Mouse (Mus musculus) intestine, postnatal 0 days (tissue): ENCODE results near the gene R3hdml. TPM values are rescaled to one million over a fixed set of nuclear protein-coding genes. Genes with fewer than 3 reads are reported as not detected.
A peak's percentile ranks its signal among the peaks of the same experiment; 100 is the strongest.

Experiments
- ATAC-seq: fragments of 200-750 bp; cut with Nextera tagmentation; 2 replicates; pipeline ENCODE4 v1.8.0; 2017; ENCODE audit warnings: mild to moderate bottlenecking, moderate TSS enrichment, moderate library complexity
- H3K27ac ChIP-seq: fragments of 300-500 bp; sonication (generic); 2 replicates; pipeline ENCODE4 v1.5.1; 2014; ENCODE audit warnings: mild to moderate bottlenecking, low read depth, low read length, moderate library complexity
- H3K27me3 ChIP-seq: fragments of 300-500 bp; sonication (generic); replicated peaks from 2 replicates; pipeline ENCODE4 v1.6.1; 2014; ENCODE audit warnings: low read length, mixed read lengths; ENCODE audit not compliant: control insufficient read depth, insufficient read depth
- H3K36me3 ChIP-seq: fragments of 300-500 bp; sonication (generic); 2 replicates; pipeline ENCODE4 v1.6.1; 2014; ENCODE audit warnings: mild to moderate bottlenecking, moderate library complexity; ENCODE audit not compliant: control insufficient read depth, insufficient read depth
- H3K4me1 ChIP-seq: fragments of 300-500 bp; sonication (generic); replicated peaks from 2 replicates; pipeline ENCODE4 v1.6.1; 2014; ENCODE audit warnings: antibody characterized with exemption, low read length, mixed read lengths; ENCODE audit not compliant: control insufficient read depth, insufficient read depth
- H3K4me2 ChIP-seq: fragments of 300-500 bp; sonication (generic); replicated peaks from 2 replicates; pipeline ENCODE4 v1.6.1; 2014; ENCODE audit warnings: low read depth, mild to moderate bottlenecking, moderate library complexity
- H3K4me3 ChIP-seq: fragments of 300-500 bp; sonication (generic); 2 replicates; pipeline ENCODE4 v1.5.1; 2014; ENCODE audit warnings: low read depth, low read length
- H3K9ac ChIP-seq: fragments of 300-500 bp; sonication (generic); 2 replicates; pipeline ENCODE4 v1.6.1; 2014; ENCODE audit warnings: mild to moderate bottlenecking, low read depth, low read length
- H3K9me3 ChIP-seq: fragments of 300-500 bp; sonication (generic); 2 replicates; pipeline ENCODE4 v1.6.1; 2016; ENCODE audit warnings: mixed run types; ENCODE audit not compliant: control insufficient read depth
- CTCF ChIP-seq: sonication (generic); IDR thresholded peaks from 2 replicates; pipeline ENCODE4 v1.5.1; 2016; ENCODE audit warnings: low read depth, mild to moderate bottlenecking, control low read depth, antibody characterized with exemption, moderate library complexity
- WGBS: fragments of 180-500 bp; shearing (Covaris S2); extraction: QIAGEN DNeasy Blood & Tissue Kit; methylation state at CpG from one replicate; pipeline ENCODE4 v1.1.7; 2014; 5-methylcytosine and 5-hydroxymethylcytosine counted together
- polyA plus RNA-seq: library from polyadenylated mRNA; unstranded; fragments of >200 nt; fragmentation: Nextera tagmentation; extraction: Ambion mirVana; gene quantifications from 2 replicates; pipeline ENCODE4 v1.2.1, GENCODE M21; 2015

The R3hdml gene
- polyA plus RNA-seq, 1 experiment from 2014 or later, result 0.46 TPM

DNA sequence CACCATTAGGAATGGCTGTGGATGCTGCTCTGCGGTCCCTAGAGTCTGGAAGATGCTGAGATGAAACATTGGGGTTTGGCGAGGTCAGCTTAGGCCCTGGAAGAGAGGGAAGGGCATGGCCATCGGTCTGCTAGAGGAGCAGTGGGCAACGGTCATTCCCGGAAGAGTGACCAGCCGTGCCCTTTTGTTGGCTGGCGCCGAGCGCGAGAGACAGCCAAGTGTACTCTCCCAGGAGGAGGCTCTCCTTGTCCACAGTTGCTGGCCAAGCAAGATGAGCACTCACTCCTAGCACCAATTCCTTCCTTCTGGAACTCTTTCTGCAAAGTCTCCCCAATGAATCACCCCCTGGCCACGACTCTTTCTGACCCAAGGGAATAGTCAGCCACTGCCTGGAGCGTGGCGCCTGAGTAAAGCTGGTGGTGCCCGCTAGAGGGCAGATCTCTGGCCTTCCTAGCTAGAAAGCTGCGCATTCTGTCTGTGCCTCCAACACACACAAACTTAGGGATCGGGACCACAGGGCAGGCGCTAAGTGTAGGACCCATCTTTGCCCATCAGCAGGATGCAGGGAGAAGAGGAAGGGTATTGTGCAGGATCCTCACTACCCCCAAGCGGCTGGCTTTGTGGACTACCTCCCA is 11.8 kb upstream of the R3hdml start:
- no peak for ATAC-seq
- no peaks in the 10 kb centered on the region for H3K9me3 ChIP-seq
- H3K4me3 ChIP-seq, result no peak overlapping the region
- H3K4me1 ChIP-seq, result peaks cover 4% of the 10 kb centered on the region
- no peaks in the 10 kb centered on the region for H3K27me3 ChIP-seq
- no peak overlapping the region for H3K4me2 ChIP-seq
- peak; percentile 69 for TF ChIP-seq CTCF
- H3K27ac ChIP-seq, result no peak overlapping the region
- WGBS, result 63% methylated on average over 18 of the region's 18 CpGs
- H3K9ac ChIP-seq, result no peak overlapping the region
- no peaks in the 10 kb centered on the region for H3K36me3 ChIP-seq

DNA sequence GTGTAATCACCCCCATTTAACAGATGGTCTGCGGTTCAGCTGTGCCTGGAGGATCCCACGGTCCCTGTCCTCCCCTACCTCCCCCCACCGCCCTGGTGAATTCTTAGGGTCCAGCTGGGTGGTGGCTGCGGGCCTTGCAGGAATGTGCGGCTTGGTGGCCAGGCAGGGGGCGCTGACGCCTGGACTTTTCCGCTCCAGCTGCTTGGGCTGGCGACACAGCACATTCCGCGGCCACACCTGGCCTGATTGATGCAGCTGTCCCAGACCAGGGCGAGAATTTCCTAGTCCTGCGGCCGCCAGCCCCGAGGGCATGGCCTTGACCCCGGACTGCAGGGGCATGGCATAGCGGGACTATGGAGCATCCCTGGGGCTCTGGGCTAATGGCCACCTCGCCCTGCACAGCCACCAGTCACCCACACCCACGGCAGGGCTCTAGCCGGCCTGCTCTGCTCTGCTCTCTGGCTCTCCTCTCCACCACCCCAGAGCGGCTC is 10.5 kb upstream of the R3hdml start:
- Histone ChIP-seq H3K27me3 (no peaks in the 10 kb centered on the region), H3K4me1 (peaks cover 4% of the 10 kb centered on the region), H3K4me3 (0 out of 2 replicates have a peak overlapping the region, but pooled peaks have one; percentile 7), H3K4me2 (peak overlapping the region; percentile 52), H3K9me3 (no peaks in the 10 kb centered on the region), H3K27ac (no peak overlapping the region), H3K36me3 (no peaks in the 10 kb centered on the region), H3K9ac (no peak overlapping the region)
- 2% methylated on average over 21 of the region's 21 CpGs for whole genome bisulfite sequencing
- peak; percentile 55 for ATAC-seq
- peak; percentile 66 for TF ChIP-seq CTCF

DNA sequence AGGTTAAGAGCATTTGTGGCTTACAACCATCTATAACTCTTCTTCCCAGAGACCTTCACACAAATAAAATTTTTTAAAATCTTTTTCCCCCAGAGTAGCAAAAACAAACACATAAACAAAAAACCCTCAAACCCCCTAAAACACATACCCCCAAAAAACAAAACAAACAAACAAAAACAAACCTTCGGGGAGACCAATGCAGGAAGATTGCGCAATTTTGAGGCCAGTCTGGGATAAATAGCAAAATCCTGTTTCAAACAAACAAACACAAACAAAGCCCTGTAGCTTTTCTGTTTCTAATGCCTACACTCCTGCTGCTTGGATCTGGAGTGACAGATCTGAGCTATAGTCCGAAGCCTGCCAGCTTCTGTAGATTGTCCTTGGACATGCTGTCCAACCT is 4.8 kb upstream of the R3hdml start:
- Histone ChIP-seq H3K9ac (no peak overlapping the region), H3K36me3 (no peaks in the 10 kb centered on the region), H3K4me2 (no peak overlapping the region), H3K9me3 (no peaks in the 10 kb centered on the region), H3K27ac (no peak overlapping the region), H3K27me3 (no peaks in the 10 kb centered on the region), H3K4me3 (no peak overlapping the region), H3K4me1 (no peaks in the 10 kb centered on the region)
- 79% methylated on average over 3 of the region's 3 CpGs for WGBS
- ATAC-seq, result no peak
- no peak for TF ChIP-seq CTCF

DNA sequence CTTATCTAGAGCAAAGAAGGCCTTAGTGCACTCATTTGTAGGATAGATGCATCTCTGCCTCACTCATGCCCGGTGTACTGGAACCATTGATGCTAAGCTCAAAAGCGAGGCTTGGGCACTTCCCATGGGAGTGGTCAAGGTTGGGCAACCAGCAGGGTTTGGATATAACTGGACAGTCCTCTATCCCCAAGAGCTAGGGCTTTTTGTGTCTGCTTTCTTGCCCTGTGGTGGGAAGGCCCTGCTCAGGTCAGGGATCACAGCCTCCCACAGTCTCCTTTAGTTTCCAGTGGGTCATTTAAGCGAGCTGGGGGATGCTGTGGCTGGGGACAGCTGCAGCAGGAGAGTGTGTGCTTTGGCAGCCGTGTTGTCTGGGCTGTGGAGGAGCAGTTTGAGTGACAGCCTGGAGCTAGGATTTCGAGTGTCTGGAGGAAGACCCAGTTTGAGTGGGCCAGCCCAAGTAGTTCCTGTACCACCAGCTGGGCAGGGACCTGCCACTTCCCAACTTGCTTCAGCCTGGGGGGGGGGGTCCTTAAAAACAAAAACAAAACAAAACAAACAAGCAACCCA is 2.3 kb upstream of the R3hdml start:
- WGBS, result 69% methylated on average over 5 of the region's 5 CpGs
- TF ChIP-seq CTCF, result no peak
- H3K4me3 ChIP-seq, result no peak overlapping the region
- no peak overlapping the region for H3K27ac ChIP-seq
- H3K9ac ChIP-seq, result no peak overlapping the region
- H3K4me2 ChIP-seq, result no peak overlapping the region
- no peak for ATAC-seq
- no peaks in the 10 kb centered on the region for H3K27me3 ChIP-seq
- no peaks in the 10 kb centered on the region for H3K9me3 ChIP-seq
- H3K36me3 ChIP-seq, result no peaks in the 10 kb centered on the region
- no peaks in the 10 kb centered on the region for H3K4me1 ChIP-seq

DNA sequence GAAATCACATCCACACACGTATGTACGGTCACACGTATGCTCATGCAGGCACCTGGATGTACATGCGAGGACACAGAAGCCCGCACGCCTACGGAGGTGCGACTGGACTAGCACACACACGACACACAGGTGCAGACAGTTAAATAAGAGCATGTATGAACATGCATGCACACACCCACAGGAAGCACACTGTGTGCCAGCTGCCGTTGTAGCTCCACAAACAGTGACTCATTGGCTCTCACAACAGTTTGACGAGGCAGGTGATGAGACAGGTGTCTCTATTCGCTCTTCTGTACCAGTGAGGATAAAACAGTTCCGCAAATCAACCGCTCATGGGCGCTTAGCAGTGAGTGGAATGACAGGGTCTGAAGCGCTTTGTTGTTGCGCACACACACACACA is 1.5 kb upstream of the R3hdml start:
- 87% methylated on average over 17 of the region's 17 CpGs for WGBS
- no peak overlapping the region for H3K4me2 ChIP-seq
- no peak overlapping the region for H3K9ac ChIP-seq
- no peak overlapping the region for H3K4me3 ChIP-seq
- no peaks in the 10 kb centered on the region; the same call in 1 of the 2 replicates for H3K36me3 ChIP-seq
- no peaks in the 10 kb centered on the region for H3K27me3 ChIP-seq
- H3K27ac ChIP-seq, result no peak overlapping the region
- TF ChIP-seq CTCF, result no peak
- H3K4me1 ChIP-seq, result no peaks in the 10 kb centered on the region
- ATAC-seq, result no peak
- H3K9me3 ChIP-seq, result no peaks in the 10 kb centered on the region

DNA sequence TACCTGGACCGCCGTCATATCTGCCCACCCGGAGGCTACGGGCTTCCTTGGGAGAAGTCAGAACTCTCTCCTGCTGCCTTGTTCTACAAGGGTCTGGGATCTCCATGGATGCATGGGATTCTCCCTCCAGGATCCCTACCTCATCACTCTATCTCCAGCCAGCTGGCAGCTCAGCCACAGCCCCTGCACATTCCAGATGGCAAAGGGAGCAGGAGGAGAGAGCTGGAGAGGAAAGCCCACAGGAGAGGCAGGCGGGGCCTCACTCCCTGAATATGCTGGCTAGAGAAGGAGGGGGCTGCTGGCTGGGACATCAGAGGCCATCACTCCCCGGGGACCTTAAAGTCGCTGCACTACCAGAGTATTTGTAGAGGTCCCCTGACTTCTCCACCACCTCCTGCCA is 767 bp upstream of the R3hdml start:
- TF ChIP-seq CTCF, result no peak
- Histone ChIP-seq H3K27me3 (no peaks in the 10 kb centered on the region), H3K27ac (no peak overlapping the region), H3K4me1 (no peaks in the 10 kb centered on the region), H3K36me3 (no peaks in the 10 kb centered on the region; the same call in 1 of the 2 replicates), H3K9me3 (no peaks in the 10 kb centered on the region), H3K4me2 (no peak overlapping the region), H3K4me3 (no peak overlapping the region), H3K9ac (no peak overlapping the region)
- ATAC-seq, result no peak
- 61% methylated on average over 7 of the region's 7 CpGs for WGBS
